Mouse (Mus musculus) heart, embryonic 14.5 days (tissue): ENCODE data around the gene 1810037I17Rik. TPM values are rescaled to one million over a fixed set of nuclear protein-coding genes. Genes with fewer than 3 reads are reported as not detected.
"Not testable (repeated sequence)": the region's sequence is repeated elsewhere in the genome, so short reads cannot be mapped to it uniquely, and the experiment has no call there.

Experiments used
- ATAC-seq: fragments of 200-750 bp; cut with Nextera tagmentation; 2 replicates; pipeline ENCODE4 v1.8.0; 2017; ENCODE audit warnings: low read depth, moderate TSS enrichment; ENCODE audit not compliant: insufficient number of reproducible peaks, insufficient read depth, low FRiP score
- H3K27ac ChIP-seq, 2 experiments: fragments of 200-500 bp in 1 of 2; fragments of 300-500 bp in 1 of 2; sonication (generic) in 1 of 2; replicated peaks in 1 of 2; 2 replicates each; pipeline ENCODE4 v1.5.1; 2012 to 2014; ENCODE audit warnings: low read depth in 2 of 2, low read length in 2 of 2, control low read depth in 1 of 2, mild to moderate bottlenecking in 1 of 2, mixed read lengths in 1 of 2; ENCODE audit not compliant: control insufficient read depth in 1 of 2, insufficient read depth in 1 of 2
- H3K27me3 ChIP-seq: fragments of 300-500 bp; sonication (generic); 2 replicates; pipeline ENCODE4 v1.6.1; 2014; ENCODE audit warnings: mild to moderate bottlenecking, low read length, control low read depth; ENCODE audit not compliant: control insufficient read depth, insufficient read depth
- H3K36me3 ChIP-seq: fragments of 300-500 bp; sonication (generic); 2 replicates; pipeline ENCODE4 v1.6.1; 2014; ENCODE audit warnings: mild to moderate bottlenecking, control low read depth, low read length, mixed read lengths; ENCODE audit not compliant: control insufficient read depth, insufficient read depth
- H3K4me1 ChIP-seq, 2 experiments: fragments of 200-500 bp in 1 of 2; fragments of 300-500 bp in 1 of 2; sonication (generic) in 1 of 2; 2 replicates each; pipeline ENCODE4 v1.6.1; 2012 to 2014; ENCODE audit warnings: low read length in 2 of 2, control low read depth in 1 of 2, mixed read lengths in 1 of 2; ENCODE audit not compliant: control insufficient read depth in 2 of 2, insufficient read depth in 2 of 2
- H3K4me2 ChIP-seq: fragments of 300-500 bp; sonication (generic); 2 replicates; pipeline ENCODE4 v1.6.1; 2014; ENCODE audit warnings: mild to moderate bottlenecking, low read length
- H3K4me3 ChIP-seq, 2 experiments: fragments of 200-500 bp in 1 of 2; fragments of 300-500 bp in 1 of 2; sonication (generic) in 1 of 2; 2 replicates each; pipeline ENCODE4 v1.5.1; 2012 to 2014; ENCODE audit warnings: low read length in 2 of 2, mild to moderate bottlenecking in 2 of 2, control low read depth in 1 of 2, low read depth in 1 of 2, moderate library complexity in 1 of 2; ENCODE audit not compliant: control insufficient read depth in 1 of 2, insufficient read depth in 1 of 2
- H3K9ac ChIP-seq: fragments of 300-500 bp; sonication (generic); 2 replicates; pipeline ENCODE4 v1.6.1; 2014; ENCODE audit warnings: mild to moderate bottlenecking, low read length
- H3K9me3 ChIP-seq: fragments of 300-500 bp; sonication (generic); 2 replicates; pipeline ENCODE4 v1.6.1; 2016; ENCODE audit warnings: low read length, control low read depth; ENCODE audit not compliant: control insufficient read depth
- WGBS: fragments of 180-500 bp; shearing (Covaris S2); extraction: QIAGEN DNeasy Blood & Tissue Kit; methylation state at CpG from one replicate; pipeline ENCODE4 v1.1.7; 2014; 5-methylcytosine and 5-hydroxymethylcytosine counted together
- polyA plus RNA-seq: library from polyadenylated mRNA; unstranded; fragments of >200 nt; fragmentation: Nextera tagmentation; extraction: Ambion mirVana; gene quantifications from 2 replicates; pipeline ENCODE4 v1.2.1, GENCODE M21; 2014

1810037I17Rik gene
- polyA plus RNA-seq, 1 experiment from 2014 or later, result 135 TPM

DNA sequence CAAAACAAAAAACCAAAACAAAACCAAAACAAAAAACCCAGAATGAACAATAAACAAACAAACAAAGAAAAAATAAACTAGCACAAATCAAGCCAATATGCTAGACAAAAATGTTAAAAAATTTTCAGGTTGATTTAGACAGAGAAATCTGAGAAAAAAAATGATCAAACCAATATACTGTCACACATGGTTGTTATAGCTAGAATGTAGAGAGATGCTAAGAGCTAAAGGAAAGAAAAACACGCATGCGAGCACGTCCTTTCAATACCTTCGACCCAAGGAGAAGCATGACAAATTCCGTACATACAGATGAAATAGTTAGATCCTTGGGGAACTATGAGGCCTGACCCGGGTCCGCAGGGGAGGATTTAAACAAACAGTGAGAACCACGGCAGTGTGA lies 4.7 kb upstream of the 1810037I17Rik start, which contains the start of gene Gm10959:
Gm10959 (minus strand) TSS at position 101 of the 400 bp plus-strand sequence.
- H3K36me3 ChIP-seq, result no peaks in the 10 kb centered on the region
- no peaks in the 10 kb centered on the region for H3K9me3 ChIP-seq
- 84% methylated on average over 8 of the region's 8 CpGs for WGBS
- no peak within 1 kb of the TSS for H3K4me3 ChIP-seq
- peaks cover 0 to 7% of the 10 kb centered on the region in 2 experiments; a peak in 3 of 4 replicates for H3K4me1 ChIP-seq
- no peak within 1 kb of the TSS for H3K9ac ChIP-seq
- no peak within 1 kb of the TSS for H3K4me2 ChIP-seq
- H3K27ac ChIP-seq, result no peak within 1 kb of the TSS
- no peaks in the 10 kb centered on the region for H3K27me3 ChIP-seq
- no peak for ATAC-seq

DNA sequence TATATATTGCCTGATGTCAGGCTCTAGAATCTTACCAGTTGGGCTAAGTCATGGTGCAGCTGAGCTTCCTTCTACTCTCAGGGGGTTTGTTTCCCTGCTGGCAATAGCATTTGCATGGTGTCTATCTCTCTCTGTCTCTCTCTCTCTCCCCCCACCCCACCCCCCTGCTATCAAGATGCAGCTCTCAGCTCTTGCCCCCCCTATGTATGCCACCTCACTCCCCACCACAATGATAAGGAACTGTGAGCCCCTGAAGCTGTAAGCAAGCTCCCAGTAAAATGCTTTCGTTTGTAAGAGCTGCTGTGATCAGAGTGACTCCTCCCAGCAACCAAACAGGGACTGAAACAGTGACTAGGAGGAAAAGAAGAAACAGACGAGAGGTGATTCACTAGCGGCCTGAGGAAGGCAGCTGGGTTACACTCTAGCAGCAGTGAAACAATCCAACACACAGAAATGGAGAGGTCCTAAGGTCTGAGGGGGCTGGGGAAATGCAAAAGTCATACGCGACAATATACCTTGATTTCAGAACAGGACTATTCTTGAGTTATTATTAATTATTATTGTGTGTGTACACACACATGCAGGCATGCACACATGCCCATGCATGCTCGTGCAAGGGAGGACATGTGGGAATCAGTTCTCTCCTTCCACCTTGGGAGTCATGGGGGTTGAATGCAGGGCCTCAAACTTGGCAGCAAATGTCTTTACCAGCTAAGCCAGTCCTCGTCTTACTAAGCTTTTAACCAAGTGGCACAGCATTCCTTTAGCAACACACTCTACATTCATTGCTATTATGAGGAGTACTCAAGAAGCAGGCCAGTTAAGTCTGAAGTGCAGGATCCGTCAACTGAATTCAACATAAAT lies 3.2 kb upstream of the 1810037I17Rik start:
- no peaks in the 10 kb centered on the region for H3K9me3 ChIP-seq
- 49% methylated on average over 8 of the region's 8 CpGs for WGBS
- no peaks in the 10 kb centered on the region for H3K36me3 ChIP-seq
- no peak overlapping the region for H3K9ac ChIP-seq
- ATAC-seq, result no peak
- H3K27ac ChIP-seq, result no peak overlapping the region
- no peaks in the 10 kb centered on the region for H3K27me3 ChIP-seq
- H3K4me1 ChIP-seq, result peaks cover 0 to 7% of the 10 kb centered on the region in 2 experiments; a peak in 3 of 4 replicates
- no peak overlapping the region for H3K4me3 ChIP-seq
- no peak overlapping the region for H3K4me2 ChIP-seq

DNA sequence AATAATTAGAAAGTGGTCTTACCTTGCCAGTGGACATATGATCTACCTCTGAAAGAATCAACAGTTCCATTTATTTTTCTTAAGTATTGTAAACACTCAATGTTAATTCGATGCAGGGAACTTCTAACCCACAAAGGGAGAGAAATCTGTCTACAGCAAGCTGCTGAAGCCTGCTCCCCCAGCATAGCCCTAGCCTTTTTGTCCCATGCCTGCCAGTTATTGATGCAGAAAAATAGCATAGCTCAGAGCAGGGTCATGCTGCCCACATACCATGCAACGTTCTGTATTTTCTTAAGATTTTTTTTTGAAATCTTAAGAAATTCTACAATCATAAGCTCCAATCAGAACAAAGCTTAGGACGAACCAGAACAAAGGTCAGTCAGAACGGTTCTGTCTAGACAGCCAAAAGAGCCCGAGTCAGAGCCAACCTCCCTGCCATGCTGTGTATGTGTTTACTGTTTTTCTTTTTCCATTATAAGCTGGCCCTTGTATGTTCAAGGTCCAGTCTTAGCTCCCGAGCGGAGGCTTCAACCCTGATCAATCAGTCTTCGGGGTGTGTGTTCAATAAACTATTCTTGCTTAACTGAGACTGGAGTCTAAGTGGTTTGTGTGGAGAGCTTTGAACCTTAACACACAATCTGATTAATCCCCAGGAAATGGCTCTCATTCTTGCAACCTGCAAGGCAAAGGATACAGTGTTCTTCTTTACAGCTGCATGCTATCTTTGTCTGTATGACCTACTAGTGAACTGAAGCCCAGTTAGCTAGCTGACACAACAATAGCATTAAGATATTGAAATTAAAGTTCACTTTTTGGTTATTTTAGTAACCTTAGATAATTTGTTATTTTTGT lies 2.1 kb upstream of the 1810037I17Rik start:
- Histone ChIP-seq H3K27me3 (no peaks in the 10 kb centered on the region), H3K4me3 (no peak overlapping the region), H3K4me2 (no peak overlapping the region), H3K9me3 (no peaks in the 10 kb centered on the region), H3K9ac (no peak overlapping the region), H3K4me1 (peaks cover 0 to 7% of the 10 kb centered on the region in 2 experiments; a peak in 3 of 4 replicates), H3K27ac (no peak overlapping the region), H3K36me3 (peaks cover 3% of the 10 kb centered on the region; the same call in 1 of the 2 replicates)
- ATAC-seq, result no peak
- 83% methylated on average over 8 of the region's 8 CpGs for WGBS

DNA sequence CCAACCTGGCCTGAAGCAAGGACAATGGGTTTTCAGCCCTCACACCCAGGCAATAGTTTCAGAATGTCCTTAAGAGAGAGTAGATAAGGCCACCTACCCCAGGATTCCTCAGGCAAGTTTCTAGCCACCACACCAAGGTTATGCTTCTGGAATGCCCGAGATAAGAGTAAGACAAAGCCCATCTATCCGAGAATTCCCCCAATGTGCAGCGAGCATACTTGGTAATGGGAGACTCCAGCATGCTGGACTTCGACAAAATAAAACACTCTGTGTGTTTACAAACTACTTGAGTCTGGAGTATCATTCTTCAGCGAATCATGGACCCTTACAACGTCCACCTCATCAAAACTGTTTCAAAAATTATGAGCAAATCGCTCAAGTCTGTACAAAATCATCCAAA lies 856 bp upstream of the 1810037I17Rik start:
- ATAC-seq, result no peak
- Histone ChIP-seq H3K27ac (peak overlapping the region in 1 of 2 experiments; percentile 82; a peak in 1 of 4 replicates), H3K36me3 (peaks cover 10% of the 10 kb centered on the region; the same call in 1 of the 2 replicates), H3K4me3 (peak overlapping the region in 1 of 2 experiments; percentile 72; a peak in 1 of 4 replicates), H3K4me1 (peaks cover 0 to 7% of the 10 kb centered on the region in 2 experiments; a peak in 3 of 4 replicates), H3K27me3 (no peaks in the 10 kb centered on the region), H3K9ac (peak overlapping the region; percentile 83; the same call in 1 of the 2 replicates), H3K9me3 (no peaks in the 10 kb centered on the region), H3K4me2 (peak overlapping the region; percentile 87)
- 38% methylated on average over 7 of the region's 7 CpGs for WGBS

DNA sequence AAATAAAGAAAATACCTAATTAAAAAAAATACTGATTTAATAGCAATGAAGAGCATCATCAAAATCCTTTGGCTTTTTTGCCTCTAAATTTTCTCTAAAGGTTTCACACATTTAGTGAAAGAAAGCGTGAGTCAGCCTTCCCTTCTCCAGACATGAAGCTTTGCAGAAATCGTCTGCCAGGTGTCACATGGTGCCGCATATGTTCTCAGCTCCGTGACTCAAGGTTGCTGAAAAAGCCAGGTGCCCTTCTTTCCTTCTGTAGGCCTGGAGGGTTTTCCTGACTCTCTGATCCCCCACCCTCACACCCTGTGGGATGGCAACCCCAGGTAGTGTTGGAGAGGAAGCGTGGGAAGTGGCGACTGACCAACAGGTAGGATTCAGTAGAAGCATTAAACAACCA lies 5.7 kb downstream of the 1810037I17Rik start:
- H3K9ac ChIP-seq, result no peak overlapping the region
- no peaks in the 10 kb centered on the region for H3K4me1 ChIP-seq
- 87% methylated on average over 6 of the region's 6 CpGs for WGBS
- H3K4me3 ChIP-seq, result no peak overlapping the region
- H3K36me3 ChIP-seq, result peaks cover 35% of the 10 kb centered on the region
- no peak overlapping the region for H3K4me2 ChIP-seq
- no peaks in the 10 kb centered on the region for H3K27me3 ChIP-seq
- ATAC-seq, result no peak
- H3K27ac ChIP-seq, result no peak overlapping the region
- H3K9me3 ChIP-seq, result no peaks in the 10 kb centered on the region

DNA sequence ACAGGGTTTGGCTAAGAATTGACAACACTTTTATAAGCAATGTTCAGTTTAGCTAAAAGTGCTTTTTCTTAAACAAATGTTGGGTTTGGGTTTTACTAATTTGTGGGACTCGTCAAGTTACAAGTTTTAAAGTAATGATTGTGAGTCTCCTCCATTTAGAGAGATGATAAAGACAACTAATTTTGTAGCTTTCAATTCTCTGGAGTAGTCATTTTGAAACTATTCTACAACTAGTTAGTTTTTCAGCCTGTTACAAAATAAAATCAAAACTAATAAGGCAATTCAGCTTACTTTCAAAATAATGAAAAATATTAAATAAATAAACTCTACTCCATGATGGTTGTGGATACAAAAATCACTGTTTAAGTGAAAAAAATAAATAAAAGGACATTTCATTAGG lies 8.5 kb downstream of the 1810037I17Rik start:
- 91% methylated on average over 1 of the region's 1 CpGs for WGBS
- H3K4me1 ChIP-seq, result no peaks in the 10 kb centered on the region

DNA sequence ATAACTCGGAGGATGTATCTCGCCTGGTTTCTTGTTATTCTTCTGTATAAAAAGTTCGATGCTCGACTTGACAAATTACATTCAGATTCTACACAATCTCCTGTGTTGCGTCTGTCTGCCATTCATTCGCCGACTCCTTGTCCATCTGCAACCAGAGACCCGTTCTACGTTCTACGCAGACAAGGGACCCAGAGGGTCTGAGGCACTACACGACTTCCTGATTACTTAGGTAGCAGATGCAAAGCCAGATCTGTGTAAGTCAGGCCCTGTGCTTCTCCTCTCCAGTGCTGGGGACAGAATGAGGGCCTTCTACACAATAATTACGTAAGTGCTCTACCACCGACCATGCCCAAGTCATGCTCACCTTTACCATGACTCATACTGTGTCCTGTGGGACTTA lies 13.2 kb downstream of the 1810037I17Rik start:
- H3K4me2 ChIP-seq, H3K9ac ChIP-seq, H3K9me3 ChIP-seq, H3K27me3 ChIP-seq, ATAC-seq, H3K27ac ChIP-seq, H3K4me3 ChIP-seq, H3K4me1 ChIP-seq: not testable (repeated sequence)
- H3K36me3 ChIP-seq, result peaks cover 22% of the 10 kb centered on the region
- WGBS, result 85% methylated on average over 13 of the region's 13 CpGs

More for the DNA sequence above, 8.5 kb downstream of the 1810037I17Rik start:
- no peak overlapping the region for H3K4me2 ChIP-seq
- H3K36me3 ChIP-seq, result peaks cover 36% of the 10 kb centered on the region
- no peak for ATAC-seq
- no peaks in the 10 kb centered on the region for H3K9me3 ChIP-seq
- no peaks in the 10 kb centered on the region for H3K27me3 ChIP-seq
- no peak overlapping the region for H3K9ac ChIP-seq
- no peak overlapping the region for H3K27ac ChIP-seq
- no peak overlapping the region for H3K4me3 ChIP-seq
